Mouse (Mus musculus): Measurements from ENCODE around the gene Slc35b1. TPM values are rescaled to one million over a fixed set of nuclear protein-coding genes. Genes with fewer than 3 reads are reported as not detected.
A peak's percentile ranks its signal among the peaks of the same experiment; 100 is the strongest.

Gene Slc35b1
- polyA plus RNA-seq, 1 experiment from 2014 or later: 144 TPM

DNA sequence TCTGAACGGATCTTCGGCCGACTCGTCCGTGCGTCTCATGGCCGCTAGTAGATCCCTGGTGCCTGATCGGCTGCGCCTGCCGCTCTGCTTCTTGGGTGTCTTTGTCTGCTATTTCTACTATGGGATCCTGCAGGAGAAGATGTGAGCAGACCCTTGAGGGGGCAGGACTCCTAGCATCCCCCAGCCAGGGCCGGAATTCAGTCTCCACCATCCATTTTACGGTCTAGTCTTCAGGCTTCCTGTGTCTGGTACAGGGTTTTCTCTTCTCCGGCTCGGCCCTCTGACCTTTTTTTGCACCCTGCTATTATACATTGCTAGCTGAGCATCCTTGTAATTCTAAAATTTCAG, 455 bp downstream of the Slc35b1 start:
- under 1% methylated on average over 14 of the region's 14 CpGs for WGBS
- peaks cover 21% of the 10 kb centered on the region for H3K4me1 ChIP-seq
- ATAC-seq (ENCODE audit: low FRiP score): peak; percentile 39; the same call in 1 of the 2 replicates

GRCm38 (mm10) chr11:95387354-95387753, 2.9 kb downstream of the Slc35b1 start:
- H3K4me1 ChIP-seq: peaks cover 26% of the 10 kb centered on the region
- peaks cover 55% of the 10 kb centered on the region for H3K36me3 ChIP-seq
- no peaks in the 10 kb centered on the region for H3K9me3 ChIP-seq (replicated peaks)
- WGBS: 90% methylated on average over 7 of the region's 7 CpGs
- no peak overlapping the region for H3K4me3 ChIP-seq (replicated peaks)
- no peak overlapping the region for H3K27ac ChIP-seq (replicated peaks)
- no peak for ATAC-seq (ENCODE audit: low FRiP score)
- H3K27me3 ChIP-seq (replicated peaks): no peaks in the 10 kb centered on the region
- H3K4me2 ChIP-seq: no peak overlapping the region
- H3K9ac ChIP-seq (replicated peaks): no peak overlapping the region

More for the DNA sequence above, 455 bp downstream of the Slc35b1 start:
- Histone ChIP-seq H3K27me3 (replicated peaks) (no peaks in the 10 kb centered on the region), H3K9ac (replicated peaks) (peak overlapping the region; percentile 97), H3K9me3 (replicated peaks) (no peaks in the 10 kb centered on the region), H3K4me3 (replicated peaks) (peak overlapping the region; percentile 95), H3K4me2 (peak overlapping the region; percentile 66), H3K36me3 (peaks cover 33% of the 10 kb centered on the region), H3K27ac (replicated peaks) (peak overlapping the region; percentile 93)

- ATAC-seq (ENCODE audit: low FRiP score): no peak
- WGBS: 76% methylated on average over 3 of the region's 3 CpGs
- H3K36me3 ChIP-seq: peaks cover 56% of the 10 kb centered on the region
These were observed 4.5 kb downstream of the Slc35b1 start for GRCm38 (mm10) chr11:95389006-95389405.

GRCm38 (mm10) chr11:95390420-95390819, 5.9 kb downstream of the Slc35b1 start:
- WGBS: 96% methylated on average over 6 of the region's 6 CpGs
- no peak overlapping the region for H3K4me2 ChIP-seq
- no peak overlapping the region for H3K4me3 ChIP-seq (replicated peaks)
- H3K9me3 ChIP-seq (replicated peaks): no peaks in the 10 kb centered on the region
- no peak overlapping the region for H3K9ac ChIP-seq (replicated peaks)
- H3K36me3 ChIP-seq: peaks cover 56% of the 10 kb centered on the region
- H3K27me3 ChIP-seq (replicated peaks): no peaks in the 10 kb centered on the region
- no peak overlapping the region for H3K27ac ChIP-seq (replicated peaks)
- ATAC-seq (ENCODE audit: low FRiP score): no peak
- H3K4me1 ChIP-seq: peaks cover 38% of the 10 kb centered on the region

More at GRCm38 (mm10) chr11:95389006-95389405, 4.5 kb downstream of the Slc35b1 start:
- peaks cover 39% of the 10 kb centered on the region for H3K4me1 ChIP-seq
- no peaks in the 10 kb centered on the region for H3K9me3 ChIP-seq (replicated peaks)
- H3K27ac ChIP-seq (replicated peaks): no peak overlapping the region
- H3K4me2 ChIP-seq: no peak overlapping the region
- no peak overlapping the region for H3K9ac ChIP-seq (replicated peaks)
- no peaks in the 10 kb centered on the region for H3K27me3 ChIP-seq (replicated peaks)
- no peak overlapping the region for H3K4me3 ChIP-seq (replicated peaks)

GRCm38 (mm10) chr11:95391201-95391600, 6.7 kb downstream of the Slc35b1 start:
- Histone ChIP-seq H3K4me2 (no peak overlapping the region), H3K27ac (replicated peaks) (peak overlapping the region; percentile 18; the same call in 1 of the 2 replicates), H3K36me3 (peaks cover 56% of the 10 kb centered on the region), H3K9me3 (replicated peaks) (no peaks in the 10 kb centered on the region), H3K4me1 (peaks cover 30% of the 10 kb centered on the region), H3K27me3 (replicated peaks) (no peaks in the 10 kb centered on the region), H3K4me3 (replicated peaks) (no peak overlapping the region), H3K9ac (replicated peaks) (no peak overlapping the region)
- WGBS: 81% methylated on average over 4 of the region's 4 CpGs
- no peak for ATAC-seq (ENCODE audit: low FRiP score)

GRCm38 (mm10) chr11:95391743-95392142, 7.3 kb downstream of the Slc35b1 start:
- Histone ChIP-seq H3K36me3 (peaks cover 53% of the 10 kb centered on the region), H3K9ac (replicated peaks) (no peak overlapping the region), H3K27ac (replicated peaks) (peak overlapping the region; percentile 18), H3K9me3 (replicated peaks) (no peaks in the 10 kb centered on the region), H3K4me2 (no peak overlapping the region), H3K27me3 (replicated peaks) (no peaks in the 10 kb centered on the region), H3K4me3 (replicated peaks) (no peak overlapping the region), H3K4me1 (peaks cover 25% of the 10 kb centered on the region)
- WGBS: 58% methylated on average over 5 of the region's 5 CpGs
- ATAC-seq (ENCODE audit: low FRiP score): no peak

DNA sequence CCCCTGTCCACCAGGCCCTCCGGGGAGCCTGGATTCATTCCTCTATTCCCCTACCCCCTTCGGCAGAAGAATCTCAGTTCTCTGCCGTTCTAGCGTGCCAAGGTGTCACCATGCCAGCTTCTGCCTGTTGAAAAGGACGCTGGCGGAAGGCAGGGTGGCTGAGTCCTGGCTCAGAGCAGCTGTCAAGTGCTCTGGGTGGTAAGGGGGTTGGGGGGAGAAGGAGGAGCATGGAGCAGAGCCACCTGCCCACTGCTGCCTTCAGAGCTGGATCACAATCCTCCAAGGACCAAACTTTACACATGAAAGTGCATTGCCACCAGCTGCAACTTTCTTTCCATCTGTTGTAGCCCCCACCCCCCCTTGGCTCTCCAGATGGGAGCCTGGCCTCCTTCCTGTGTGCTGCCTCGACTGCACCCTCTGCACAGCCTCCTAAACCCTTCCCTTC, 7.8 kb downstream of the Slc35b1 start:
- 40% methylated on average over 7 of the region's 7 CpGs for WGBS
- ATAC-seq (ENCODE audit: low FRiP score): peak; percentile 73
- Histone ChIP-seq H3K4me3 (replicated peaks) (no peak overlapping the region), H3K27ac (replicated peaks) (peak overlapping the region; percentile 18; the same call in 1 of the 2 replicates), H3K9me3 (replicated peaks) (no peaks in the 10 kb centered on the region), H3K9ac (replicated peaks) (no peak overlapping the region), H3K4me2 (no peak overlapping the region), H3K4me1 (peaks cover 22% of the 10 kb centered on the region), H3K36me3 (peaks cover 50% of the 10 kb centered on the region), H3K27me3 (replicated peaks) (no peaks in the 10 kb centered on the region)

- H3K4me3 ChIP-seq (replicated peaks): no peak overlapping the region
- no peak overlapping the region for H3K4me2 ChIP-seq
- no peak for ATAC-seq (ENCODE audit: low FRiP score)
- no peak overlapping the region for H3K27ac ChIP-seq (replicated peaks)
- H3K9me3 ChIP-seq (replicated peaks): no peaks in the 10 kb centered on the region
- WGBS: 79% methylated on average over 11 of the region's 11 CpGs
- H3K9ac ChIP-seq (replicated peaks): no peak overlapping the region
- no peaks in the 10 kb centered on the region for H3K27me3 ChIP-seq (replicated peaks)
- peaks cover 25% of the 10 kb centered on the region for H3K4me1 ChIP-seq
- H3K36me3 ChIP-seq: peaks cover 43% of the 10 kb centered on the region
These were observed 8.4 kb downstream of the Slc35b1 start for GRCm38 (mm10) chr11:95392708-95393499.

DNA sequence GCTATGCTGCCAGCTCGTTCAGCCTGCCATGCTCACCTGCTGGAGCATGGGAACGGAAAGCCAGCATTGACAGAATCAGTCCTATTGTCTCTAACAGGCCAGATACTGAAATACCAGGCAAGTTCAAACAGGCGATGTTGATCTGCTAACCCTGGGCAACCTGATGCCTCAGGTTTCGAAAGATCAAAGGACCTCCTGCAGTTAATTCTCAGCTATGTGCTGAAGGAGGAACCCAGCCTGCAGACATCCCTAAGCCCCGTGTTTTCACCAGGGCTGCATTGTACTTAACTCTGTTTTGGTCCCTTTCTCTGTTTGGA, 9.0 kb downstream of the Slc35b1 start:
- Histone ChIP-seq H3K9ac (replicated peaks) (no peak overlapping the region), H3K36me3 (peaks cover 38% of the 10 kb centered on the region), H3K4me2 (no peak overlapping the region), H3K9me3 (replicated peaks) (no peaks in the 10 kb centered on the region), H3K4me3 (replicated peaks) (no peak overlapping the region), H3K4me1 (peaks cover 30% of the 10 kb centered on the region), H3K27me3 (replicated peaks) (no peaks in the 10 kb centered on the region), H3K27ac (replicated peaks) (no peak overlapping the region)
- 27% methylated on average over 5 of the region's 5 CpGs for WGBS
- no peak for ATAC-seq (ENCODE audit: low FRiP score)

DNA sequence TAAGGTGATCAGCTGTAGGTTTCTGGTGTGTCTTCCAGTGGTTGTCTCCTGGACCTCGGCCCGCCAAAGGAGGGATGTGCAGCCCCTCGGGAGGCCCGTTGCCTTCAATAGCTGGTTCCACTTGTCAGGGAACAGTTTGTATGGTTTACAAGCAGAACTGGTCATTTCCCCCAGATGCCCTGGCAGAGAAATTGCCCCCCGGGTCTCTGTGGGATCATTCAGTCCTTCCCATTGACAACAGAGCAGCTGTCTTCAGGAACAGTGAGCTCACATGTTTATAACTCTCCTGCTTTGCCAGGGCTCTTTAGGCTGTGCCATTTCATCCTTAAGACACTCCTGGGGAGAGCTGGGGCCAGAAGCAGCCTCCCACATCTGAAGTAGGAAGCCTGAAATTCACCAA, 9.6 kb downstream of the Slc35b1 start:
- peaks cover 31% of the 10 kb centered on the region for H3K36me3 ChIP-seq
- H3K4me1 ChIP-seq: peaks cover 30% of the 10 kb centered on the region
- H3K27me3 ChIP-seq (replicated peaks): no peaks in the 10 kb centered on the region; the same call in 1 of the 2 replicates
- H3K9ac ChIP-seq (replicated peaks): no peak overlapping the region; the same call in 1 of the 2 replicates
- H3K4me3 ChIP-seq (replicated peaks): no peak overlapping the region
- 9% methylated on average over 5 of the region's 5 CpGs for WGBS
- H3K4me2 ChIP-seq: no peak overlapping the region
- ATAC-seq (ENCODE audit: low FRiP score): no peak
- no peak overlapping the region for H3K27ac ChIP-seq (replicated peaks)
- no peaks in the 10 kb centered on the region for H3K9me3 ChIP-seq (replicated peaks)

GRCm38 (mm10) chr11:95396548-95396947, 12.1 kb downstream of the Slc35b1 start:
- 70% methylated on average over 1 of the region's 1 CpGs for WGBS
- Histone ChIP-seq H3K27ac (replicated peaks) (no peak overlapping the region), H3K4me3 (replicated peaks) (no peak overlapping the region), H3K36me3 (peaks cover 9% of the 10 kb centered on the region), H3K9ac (replicated peaks) (no peak overlapping the region), H3K4me2 (no peak overlapping the region), H3K27me3 (replicated peaks) (peaks cover 2% of the 10 kb centered on the region; the same call in 1 of the 2 replicates), H3K4me1 (peaks cover 34% of the 10 kb centered on the region), H3K9me3 (replicated peaks) (no peaks in the 10 kb centered on the region)
- ATAC-seq (ENCODE audit: low FRiP score): no peak

Data from neural tube, embryonic 15.5 days (tissue).